Mouse (Mus musculus) heart, postnatal 10 days (tissue): ENCODE measurements around the gene Ccdc171. TPM values are rescaled to one million over a fixed set of nuclear protein-coding genes. Genes with fewer than 3 reads are reported as not detected.
A peak's percentile ranks its signal among the peaks of the same experiment; 100 is the strongest.
"Not testable (repeated sequence)": the region's sequence is repeated elsewhere in the genome, so short reads cannot be mapped to it uniquely, and the experiment has no call there.

Experiments
- DNase-seq, 2 experiments: peaks; one replicate each; pipeline ENCODE4 v3.0.0; 2021
- intact Hi-C: fragments of 180-260 bp; cut with DNase I; formaldehyde crosslinking; loops from one replicate; pipeline ENCODE4 v1.15.1; 2025
- total RNA-seq, 2 experiments: library from RNA; stranded (reverse); gene quantifications; 2 replicates each; pipeline ENCODE4 v1.2.3; 2021

Ccdc171 gene
- total RNA-seq, 2 experiments from 2014 or later: 1.1 to 1.7 TPM

- intact Hi-C loops: loop anchor here (10.0 kb wide), 1 partner anchor 53 kb away; no protein-coding TSS in a partner anchor
- DNase-seq: no peak
Observed at GRCm38 (mm10) chr4:83522066-83522465, 3.3 kb upstream of the Ccdc171 start.

DNA sequence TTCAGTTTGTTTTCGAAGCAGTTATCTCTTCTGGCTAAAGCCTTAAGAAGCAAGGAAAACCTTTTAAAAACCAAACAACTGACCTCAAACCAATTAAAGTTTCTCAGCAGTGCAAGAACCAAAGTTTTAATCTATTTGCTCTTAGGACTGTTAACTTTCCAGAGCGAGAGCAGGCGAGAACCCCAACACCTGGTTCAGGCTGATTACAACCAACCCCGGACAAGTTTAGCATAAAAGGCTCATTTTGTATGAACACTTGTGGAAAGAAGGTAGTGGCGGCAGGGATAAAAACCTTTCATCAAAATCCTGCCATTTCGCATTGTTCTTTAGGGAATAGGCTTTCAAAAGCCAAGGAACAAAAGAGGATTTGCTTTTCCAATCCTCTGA is 896 bp upstream of the Ccdc171 start:
- DNase-seq: no peak
- intact Hi-C loops: loop anchor here (2.0 to 10.0 kb wide), 2 partner anchors 38 to 50 kb away; partner anchors contain the start of gene Psip1

DNA sequence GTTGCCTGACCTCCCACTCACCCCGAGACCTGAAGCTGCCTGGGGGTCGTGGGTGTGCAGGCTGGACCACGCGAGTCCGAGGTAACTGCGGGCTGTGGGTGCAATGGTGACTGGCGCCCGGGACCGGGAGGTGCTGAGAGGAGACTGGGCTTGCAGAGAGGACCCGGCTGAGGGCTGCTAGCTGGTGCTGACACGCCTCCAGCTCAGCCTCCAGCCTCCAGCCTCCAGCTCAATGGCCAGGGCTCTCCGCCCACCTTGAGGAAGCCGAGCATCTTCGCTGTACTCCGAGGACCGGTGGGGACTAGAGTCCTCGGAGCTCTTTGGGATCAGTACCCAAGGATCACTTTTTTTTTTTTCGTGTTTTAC is 328 bp downstream of the Ccdc171 start:
- intact Hi-C loops: loop anchor here (2.0 to 10.0 kb wide), 3 partner anchors 39 to 108 kb away; partner anchors contain the start of genes Psip1 and Snapc3

GRCm38 (mm10) chr4:83526270-83526987 is 1.1 kb downstream of the Ccdc171 start:
- peak in 1 of 2 experiments; percentile 36 for DNase-seq
- intact Hi-C loops: loop anchor here (5.0 to 10.0 kb wide), 2 partner anchors 48 to 109 kb away; partner anchors contain the start of gene Snapc3

More for the DNA sequence above, 328 bp downstream of the Ccdc171 start:
- DNase-seq: no peak

GRCm38 (mm10) chr4:83526988-83527334 is 1.6 kb downstream of the Ccdc171 start:
- intact Hi-C loops: loop anchor here (5.0 to 10.0 kb wide), 2 partner anchors 48 to 110 kb away; partner anchors contain the start of gene Snapc3

GRCm38 (mm10) chr4:83527921-83528320 is 2.6 kb downstream of the Ccdc171 start:
- intact Hi-C loops: loop anchor here (5.0 to 10.0 kb wide), 2 partner anchors 47 to 111 kb away; partner anchors contain the start of gene Snapc3
- peak in 1 of 2 experiments; percentile 57 for DNase-seq

More at GRCm38 (mm10) chr4:83526988-83527334, 1.6 kb downstream of the Ccdc171 start:
- no peak for DNase-seq

- DNase-seq, intact Hi-C loops: not testable (repeated sequence)
Observed at GRCm38 (mm10) chr4:83530060-83530459, 4.7 kb downstream of the Ccdc171 start.

DNA sequence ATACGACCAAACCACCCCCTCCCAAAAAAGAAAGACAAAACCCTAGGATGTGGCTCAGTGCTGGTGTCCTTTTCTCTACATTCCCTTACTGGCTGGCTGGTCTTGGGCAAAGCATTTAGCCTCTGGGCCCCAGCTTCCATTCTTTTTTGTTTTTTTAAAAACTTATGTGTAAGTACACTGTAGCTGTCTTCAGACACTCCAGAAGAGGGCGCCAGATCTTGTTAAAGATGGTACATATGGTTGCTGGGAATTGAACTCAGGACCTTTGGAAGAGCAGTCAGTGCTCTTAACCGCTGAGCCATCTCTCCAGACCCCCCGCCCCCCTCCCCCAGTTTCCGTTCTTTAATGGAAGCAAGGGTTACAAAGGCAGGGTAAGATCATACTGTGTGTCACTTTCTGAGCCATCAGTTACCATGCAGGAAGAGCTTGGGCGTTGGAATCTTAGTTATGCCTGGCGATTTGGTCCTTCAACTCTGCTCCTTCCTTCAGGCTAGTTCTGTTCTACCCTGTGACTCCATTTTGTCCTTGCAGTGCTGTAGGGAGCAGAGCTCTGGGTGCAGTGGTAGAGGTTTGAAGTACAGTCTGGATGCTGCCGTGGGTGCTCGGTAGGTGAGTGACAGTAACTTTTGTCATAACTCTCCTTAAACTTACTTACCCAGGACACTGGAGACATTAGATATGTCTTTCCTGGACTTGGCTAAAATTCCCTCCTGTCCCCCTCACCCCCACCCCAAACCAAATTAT is 8.0 kb downstream of the Ccdc171 start:
- intact Hi-C loops: no loop called here
- DNase-seq: no peak

DNA sequence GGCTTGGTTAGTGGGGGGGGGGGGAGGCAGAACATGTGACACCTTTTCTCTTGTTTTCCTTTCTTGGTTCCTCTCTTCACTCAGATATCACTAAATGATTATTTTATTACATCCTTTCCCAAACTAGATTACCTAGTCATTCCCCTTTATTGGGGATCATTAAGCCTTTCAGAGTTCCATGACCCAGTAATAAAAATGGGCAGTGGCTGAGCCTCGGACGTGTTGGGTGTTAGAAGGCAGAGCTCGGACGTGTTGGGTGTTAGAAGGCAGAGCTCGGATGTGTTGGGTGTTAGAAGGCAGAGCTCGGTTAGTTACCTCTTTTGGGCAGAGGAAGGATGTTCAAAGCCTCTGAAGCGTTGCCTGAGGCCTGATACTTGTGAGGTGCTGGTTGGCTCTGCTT is 8.7 kb downstream of the Ccdc171 start:
- intact Hi-C loops: no loop called here
- no peak for DNase-seq

DNA sequence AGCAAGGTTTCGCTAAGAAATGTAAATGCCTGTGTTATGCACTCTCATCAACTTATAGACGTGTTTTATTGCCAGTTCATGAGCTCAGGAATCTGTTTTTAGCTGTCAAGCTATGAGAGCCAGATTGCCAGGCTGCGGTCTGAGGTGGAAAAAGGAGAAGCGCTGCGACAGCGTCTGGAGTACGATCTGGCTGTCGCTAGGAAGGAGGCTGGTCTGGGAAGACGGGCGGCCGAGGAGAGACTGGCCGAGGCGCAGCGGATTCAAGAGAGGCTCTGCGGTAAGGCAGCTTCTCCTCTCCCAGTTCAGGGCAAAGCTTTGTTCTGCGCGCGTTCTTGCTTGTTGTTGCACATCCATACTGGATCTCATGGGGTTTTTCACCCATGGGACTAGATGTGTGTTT is 24.2 kb downstream of the Ccdc171 start:
- intact Hi-C loops: no loop called here
- no peak for DNase-seq

DNA sequence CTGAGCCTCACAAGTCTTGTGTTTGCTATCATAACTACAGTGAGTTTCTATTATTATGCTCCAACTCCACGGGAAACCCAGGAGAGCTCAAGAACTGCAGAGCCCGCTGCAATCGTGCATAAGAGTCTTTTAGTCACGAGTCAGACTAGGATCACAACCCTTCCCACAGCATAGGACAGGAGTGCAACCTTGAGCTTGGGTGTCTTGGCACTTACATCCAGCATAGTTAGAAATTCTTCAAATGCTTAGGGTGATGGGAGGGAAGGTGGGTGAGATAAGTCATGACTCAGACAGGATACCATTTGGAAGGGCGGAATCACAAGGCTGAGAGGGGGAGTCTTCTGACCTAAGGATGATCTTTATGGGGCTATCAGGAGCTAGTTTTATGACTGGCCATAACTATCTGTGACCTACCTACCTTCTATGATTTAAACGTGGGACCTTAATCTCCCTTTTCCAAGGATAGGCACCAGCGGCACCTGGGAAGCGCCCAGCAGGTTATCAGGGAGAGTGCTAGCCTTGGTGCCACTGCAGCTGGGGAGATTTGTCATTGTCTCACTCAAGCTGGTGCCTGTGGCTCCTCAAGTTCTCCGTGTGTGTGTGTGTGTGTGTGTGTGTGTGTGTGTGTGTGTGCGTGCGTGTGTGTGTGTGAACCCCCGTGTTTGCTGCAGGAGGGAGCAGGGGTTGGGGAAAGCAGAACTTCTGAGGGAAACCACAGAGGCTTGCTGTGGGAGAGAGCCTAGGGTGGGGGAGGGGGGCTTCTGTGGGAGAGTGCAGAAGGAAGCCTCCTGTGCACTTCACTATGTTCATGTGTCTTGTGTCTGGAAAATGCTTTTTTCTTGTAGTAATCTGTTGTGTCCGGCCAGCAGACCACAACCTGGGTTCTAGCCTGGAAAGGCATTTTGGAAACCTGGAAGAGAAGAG is 42.1 kb downstream of the Ccdc171 start:
- no peak for DNase-seq
- intact Hi-C loops: loop anchor here (5.0 kb wide), 1 partner anchor 155 kb away; no protein-coding TSS in a partner anchor

GRCm38 (mm10) chr4:83568145-83568544 is 42.8 kb downstream of the Ccdc171 start:
- DNase-seq: peak; percentile 32 to 36
- intact Hi-C loops: loop anchor here (5.0 kb wide), 1 partner anchor 156 kb away; no protein-coding TSS in a partner anchor

GRCm38 (mm10) chr4:83570569-83570968 is 45.2 kb downstream of the Ccdc171 start:
- DNase-seq: peak in 1 of 2 experiments; percentile 9
- intact Hi-C loops: loop anchor here (2.0 to 10.0 kb wide), 5 partner anchors 46 to 308 kb away; partner anchors contain the start of gene Ccdc171

DNA sequence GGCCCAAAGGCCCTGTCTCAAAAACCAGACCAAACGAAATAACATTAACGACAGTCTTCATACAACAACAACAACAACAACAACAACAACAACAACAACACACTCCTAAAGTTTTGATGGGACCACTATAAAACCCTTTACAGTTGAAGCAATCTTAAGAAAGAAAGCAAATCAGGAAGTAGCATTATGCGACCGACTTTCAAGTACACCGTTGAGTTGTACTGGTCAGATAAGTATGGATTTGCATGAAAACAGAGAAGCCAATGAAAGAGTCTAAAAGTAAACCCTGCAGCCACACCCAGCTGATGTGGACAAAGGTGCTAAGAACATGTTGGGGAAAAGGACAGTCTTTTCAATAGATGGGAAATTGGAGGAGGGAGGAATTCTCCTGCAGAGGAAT is 45.7 kb downstream of the Ccdc171 start:
- intact Hi-C loops: loop anchor here (2.0 to 10.0 kb wide), 5 partner anchors 46 to 308 kb away; partner anchors contain the start of gene Ccdc171
- DNase-seq: no peak

DNA sequence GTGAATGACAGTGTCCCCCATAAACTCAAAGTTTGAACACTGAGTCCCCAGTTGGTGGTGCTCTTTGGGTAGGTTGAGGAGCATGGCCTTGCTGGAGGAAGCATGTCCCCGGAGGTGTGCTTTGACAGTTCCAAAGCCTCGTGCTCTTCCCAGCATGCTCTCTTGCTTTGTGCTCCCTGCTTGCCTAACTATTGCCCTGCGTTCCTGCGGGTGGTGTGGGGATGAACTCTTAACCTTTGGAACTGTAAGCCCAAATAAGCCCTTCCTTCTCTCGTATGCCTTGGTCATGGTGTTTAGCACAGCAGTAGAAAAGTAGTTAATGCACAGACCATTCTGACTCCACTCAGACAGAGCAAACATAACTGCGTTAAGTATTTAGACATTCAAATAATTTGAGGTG is 47.2 kb downstream of the Ccdc171 start:
- intact Hi-C loops: loop anchor here (5.0 to 10.0 kb wide), 3 partner anchors 48 to 270 kb away; partner anchors contain the start of gene Ccdc171
- DNase-seq: no peak

DNA sequence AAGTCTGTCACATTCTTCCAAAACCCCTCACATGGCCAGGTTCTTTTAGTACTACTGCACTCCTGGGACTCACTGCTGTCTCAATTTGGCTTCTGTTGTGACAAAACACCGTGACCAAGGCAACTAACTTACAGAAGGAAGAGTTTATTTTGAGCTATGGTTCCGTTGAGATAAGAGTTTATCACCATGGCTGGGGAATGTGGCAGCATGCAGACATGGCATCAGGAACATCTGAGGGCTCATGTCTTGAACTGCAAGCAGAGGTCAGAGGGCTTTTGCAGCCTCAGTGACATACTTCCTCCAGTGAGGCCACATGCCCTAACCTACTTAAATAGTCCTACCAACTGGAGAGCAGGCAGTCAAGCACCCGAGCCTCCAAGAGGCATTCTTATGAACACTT is 51.0 kb downstream of the Ccdc171 start:
- intact Hi-C loops: loop anchor here (10.0 kb wide), 2 partner anchors 52 to 192 kb away; partner anchors contain the start of gene Ccdc171
- DNase-seq: peak; percentile 37 to 50

- no peak for DNase-seq
- intact Hi-C loops: no loop called here
Observed at GRCm38 (mm10) chr4:83580157-83580556, 54.8 kb downstream of the Ccdc171 start.

- intact Hi-C loops: no loop called here
- DNase-seq: no peak
Observed at GRCm38 (mm10) chr4:83587563-83587962, 62.2 kb downstream of the Ccdc171 start.

DNA sequence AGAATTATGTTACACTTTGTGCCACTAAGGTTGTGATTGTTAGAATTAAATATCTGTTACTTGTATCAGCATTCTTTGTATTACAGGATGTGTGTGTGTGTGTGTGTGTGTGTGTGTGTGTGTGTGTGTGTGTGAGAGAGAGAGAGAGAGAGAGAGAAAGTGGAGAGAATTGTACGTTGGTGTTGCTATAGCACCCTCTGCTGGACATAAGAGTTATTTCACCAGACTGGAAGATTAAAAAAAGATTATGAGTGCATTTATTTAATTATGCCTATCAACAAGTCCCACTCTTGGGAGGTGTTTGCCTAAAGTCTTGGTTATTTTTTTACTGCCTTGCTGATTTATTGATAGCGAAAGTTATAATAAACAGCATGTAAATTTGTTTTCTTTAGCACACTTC is 71.1 kb downstream of the Ccdc171 start:
- DNase-seq: peak in 1 of 2 experiments; percentile 18
- intact Hi-C loops: no loop called here

DNA sequence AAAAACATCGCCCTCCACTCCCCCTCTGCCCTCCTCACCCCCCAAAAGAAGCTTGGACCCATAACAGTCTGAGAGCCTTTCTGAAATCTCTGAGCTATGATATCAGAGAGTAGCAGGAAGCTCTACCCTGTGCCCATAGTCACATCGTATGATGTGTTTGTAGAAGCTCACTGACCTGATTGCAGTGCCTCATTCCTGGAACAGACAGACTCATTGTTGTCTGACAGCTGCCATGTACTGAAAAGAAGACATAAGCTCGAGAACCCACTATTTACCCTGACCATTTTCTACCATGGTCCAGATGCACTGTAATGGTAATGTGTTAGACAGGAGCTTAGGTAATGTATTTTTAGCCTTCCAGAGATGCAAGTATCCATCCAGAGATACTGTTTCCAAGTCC is 85.8 kb downstream of the Ccdc171 start:
- intact Hi-C loops: no loop called here
- DNase-seq: no peak
